Mouse (Mus musculus) lung, postnatal 10 days (tissue): ENCODE measurements around the gene Adgrl2.
A peak's percentile ranks its signal among the peaks of the same experiment; 100 is the strongest.

Experiments used
- DNase-seq: peaks from one replicate; pipeline ENCODE4 v3.0.0; 2021

Adgrl2 gene

GRCm38 (mm10) chr3:148971893-148972596 lies 18.3 kb downstream of the Adgrl2 start:
- DNase-seq, result no peak

- DNase-seq, result no peak
These were observed 25.3 kb downstream of the Adgrl2 start for GRCm38 (mm10) chr3:148964991-148965605.

- no peak for DNase-seq
These were observed 26.8 kb downstream of the Adgrl2 start for GRCm38 (mm10) chr3:148963381-148964044.

GRCm38 (mm10) chr3:148961611-148962010 lies 28.7 kb downstream of the Adgrl2 start:
- no peak for DNase-seq

- DNase-seq, result no peak
These were observed 29.5 kb downstream of the Adgrl2 start for GRCm38 (mm10) chr3:148960751-148961289.

GRCm38 (mm10) chr3:148960215-148960614 lies 30.1 kb downstream of the Adgrl2 start:
- DNase-seq, result no peak

GRCm38 (mm10) chr3:148959327-148960025 lies 30.9 kb downstream of the Adgrl2 start:
- DNase-seq, result peak; percentile 76

- no peak for DNase-seq
These were observed 31.6 kb downstream of the Adgrl2 start for GRCm38 (mm10) chr3:148958714-148959113.

- DNase-seq, result no peak
These were observed 32.2 kb downstream of the Adgrl2 start for GRCm38 (mm10) chr3:148958185-148958584.

GRCm38 (mm10) chr3:148956887-148957286 lies 33.5 kb downstream of the Adgrl2 start:
- peak; percentile 12 for DNase-seq

- DNase-seq, result no peak
These were observed 40.6 kb downstream of the Adgrl2 start for GRCm38 (mm10) chr3:148949796-148950195.

GRCm38 (mm10) chr3:148947805-148948405 lies 42.5 kb downstream of the Adgrl2 start:
- no peak for DNase-seq

GRCm38 (mm10) chr3:148947266-148947665 lies 43.1 kb downstream of the Adgrl2 start:
- no peak for DNase-seq

GRCm38 (mm10) chr3:148945534-148945933 lies 44.8 kb downstream of the Adgrl2 start:
- DNase-seq, result no peak

GRCm38 (mm10) chr3:148939457-148939856 lies 50.9 kb downstream of the Adgrl2 start:
- DNase-seq, result no peak

- no peak for DNase-seq
These were observed 55.3 kb downstream of the Adgrl2 start for GRCm38 (mm10) chr3:148935056-148935455.

- no peak for DNase-seq
These were observed 56.1 kb downstream of the Adgrl2 start for GRCm38 (mm10) chr3:148934279-148934678.

GRCm38 (mm10) chr3:148933160-148933559 lies 57.2 kb downstream of the Adgrl2 start:
- DNase-seq, result no peak

GRCm38 (mm10) chr3:148930913-148931312 lies 59.4 kb downstream of the Adgrl2 start:
- DNase-seq, result no peak

- no peak for DNase-seq
These were observed 64.0 kb downstream of the Adgrl2 start for GRCm38 (mm10) chr3:148926330-148926729.

- DNase-seq, result peak; percentile 23
These were observed 67.7 kb downstream of the Adgrl2 start for GRCm38 (mm10) chr3:148922618-148923095.

GRCm38 (mm10) chr3:148921966-148922587 lies 68.3 kb downstream of the Adgrl2 start:
- no peak for DNase-seq
